Mouse (Mus musculus) olfactory bulb, adult 2 months (tissue): ENCODE results near the gene Tbx4.

Experiments
- CTCF ChIP-seq: fragments of 200-500 bp; IDR thresholded peaks from 2 replicates; pipeline ENCODE4 v1.5.1; 2012; ENCODE audit warnings: low read depth, mild to moderate bottlenecking, low read length, moderate library complexity; ENCODE audit not compliant: insufficient read depth
- POLR2A ChIP-seq: fragments of 200-500 bp; IDR thresholded peaks from 2 replicates; pipeline ENCODE4 v1.6.1; 2012; ENCODE audit warnings: mild to moderate bottlenecking, low read depth, low read length, moderate library complexity; ENCODE audit not compliant: insufficient read depth

DNA sequence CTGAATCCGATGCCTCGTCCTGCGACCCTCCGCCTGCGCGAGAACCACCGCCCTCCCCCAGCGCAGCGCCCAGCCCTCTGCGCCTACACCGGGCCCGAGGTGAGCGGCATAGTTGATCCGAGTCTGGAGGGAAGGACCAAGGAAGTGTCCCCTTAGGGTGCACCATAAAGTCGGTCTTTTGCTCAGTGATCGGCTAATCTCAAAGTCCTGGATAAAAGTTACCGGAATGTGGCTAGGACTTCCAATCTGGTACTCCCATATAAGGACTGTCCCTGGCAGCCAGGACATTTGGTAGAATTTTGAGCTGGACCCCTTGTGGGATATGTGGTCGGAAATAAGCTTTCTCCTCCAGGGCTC is 49.0 kb upstream of the Tbx4 start:
- TF ChIP-seq CTCF (no peak), POLR2A (no peak)
